Mouse (Mus musculus) midbrain, embryonic 12.5 days (tissue): ENCODE results near the gene Dmbx1. TPM values are rescaled to one million over a fixed set of nuclear protein-coding genes. Genes with fewer than 3 reads are reported as not detected.
A peak's percentile ranks its signal among the peaks of the same experiment; 100 is the strongest.

Experiments
- ATAC-seq: fragments of 200-750 bp; cut with Nextera tagmentation; 2 replicates; pipeline ENCODE4 v1.8.0; 2017; ENCODE audit warnings: low read depth, moderate TSS enrichment, moderate library complexity; ENCODE audit not compliant: low FRiP score
- H3K27ac ChIP-seq: fragments of 300-500 bp; sonication (generic); replicated peaks from 2 replicates; pipeline ENCODE4 v1.5.1; 2016; ENCODE audit warnings: mild to moderate bottlenecking
- H3K27me3 ChIP-seq: fragments of 300-500 bp; sonication (generic); 2 replicates; pipeline ENCODE4 v1.6.1; 2016; ENCODE audit warnings: mild to moderate bottlenecking
- H3K36me3 ChIP-seq: fragments of 300-500 bp; sonication (generic); 2 replicates; pipeline ENCODE4 v1.6.1; 2016
- H3K4me1 ChIP-seq: fragments of 300-500 bp; sonication (generic); 2 replicates; pipeline ENCODE4 v1.6.1; 2016
- H3K4me2 ChIP-seq: fragments of 300-500 bp; sonication (generic); replicated peaks from 2 replicates; pipeline ENCODE4 v1.6.1; 2016; ENCODE audit warnings: mild to moderate bottlenecking, moderate library complexity
- H3K4me3 ChIP-seq: fragments of 300-500 bp; sonication (generic); 2 replicates; pipeline ENCODE4 v1.5.1; 2016; ENCODE audit warnings: mild to moderate bottlenecking
- H3K9ac ChIP-seq: fragments of 300-500 bp; sonication (generic); replicated peaks from 2 replicates; pipeline ENCODE4 v1.6.1; 2016; ENCODE audit warnings: mild to moderate bottlenecking, moderate library complexity
- H3K9me3 ChIP-seq: fragments of 300-500 bp; sonication (generic); 2 replicates; pipeline ENCODE4 v1.6.1; 2016; ENCODE audit warnings: mild to moderate bottlenecking
- WGBS: fragments of 180-500 bp; shearing (Covaris S2); methylation state at CpG from one replicate; pipeline ENCODE4 v1.1.7; 2016; 5-methylcytosine and 5-hydroxymethylcytosine counted together
- polyA plus RNA-seq: library from polyadenylated mRNA; unstranded; fragments of >200 nt; fragmentation: Nextera tagmentation; extraction: Ambion mirVana; gene quantifications from 2 replicates; pipeline ENCODE4 v1.2.1, GENCODE M21; 2016

Dmbx1 gene
- polyA plus RNA-seq, 1 experiment from 2014 or later = 18.3 TPM

DNA sequence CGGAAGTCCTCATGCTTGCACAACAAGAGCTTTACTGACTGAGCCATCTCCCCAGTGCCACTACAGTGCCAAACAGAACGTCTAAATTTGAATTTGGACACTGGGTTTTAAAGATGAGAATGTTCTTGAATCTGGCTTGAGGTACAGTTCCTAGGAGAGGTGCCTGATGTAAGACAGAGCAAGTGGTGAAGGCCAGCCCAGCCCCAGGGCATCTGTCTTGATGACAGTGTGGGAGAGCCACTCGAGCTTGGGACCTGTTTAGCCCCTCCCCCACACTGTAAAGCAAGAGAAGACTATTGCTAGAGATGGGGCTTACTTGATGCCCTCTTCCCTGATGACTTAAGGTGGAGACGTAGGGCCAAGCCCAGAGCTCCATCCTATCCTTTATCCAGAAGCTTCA is 57.5 kb downstream of the Dmbx1 start:
- Histone ChIP-seq H3K4me1 (peaks cover 58% of the 10 kb centered on the region), H3K27me3 (no peaks in the 10 kb centered on the region; the same call in 1 of the 2 replicates), H3K27ac (no peak overlapping the region), H3K4me2 (no peak overlapping the region), H3K9ac (no peak overlapping the region), H3K9me3 (no peaks in the 10 kb centered on the region), H3K36me3 (no peaks in the 10 kb centered on the region), H3K4me3 (no peak overlapping the region)
- WGBS = 57% methylated on average over 4 of the region's 4 CpGs
- ATAC-seq = no peak

DNA sequence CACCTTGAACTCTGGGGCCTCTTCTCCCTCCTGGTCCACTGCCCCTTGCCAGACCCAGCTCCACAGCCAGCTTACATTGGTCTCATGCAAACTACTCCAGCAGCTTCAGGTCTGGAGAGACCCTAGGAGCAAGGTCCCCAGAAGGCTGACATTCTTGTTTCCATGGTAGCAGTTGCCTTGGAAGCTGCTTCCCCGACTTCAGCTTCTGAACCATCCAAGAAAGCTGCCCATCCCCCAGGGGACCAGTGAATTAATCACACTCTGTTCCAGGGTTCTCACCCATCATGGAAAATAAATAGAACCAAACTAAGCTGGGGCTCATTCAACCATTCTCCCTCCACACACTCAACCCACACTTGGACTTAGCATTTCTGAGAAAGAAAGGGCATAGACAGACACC is 58.5 kb downstream of the Dmbx1 start:
- H3K27me3 ChIP-seq = no peaks in the 10 kb centered on the region; the same call in 1 of the 2 replicates
- H3K27ac ChIP-seq = peak overlapping the region; percentile 68
- no peak overlapping the region for H3K9ac ChIP-seq
- H3K9me3 ChIP-seq = no peaks in the 10 kb centered on the region
- H3K4me3 ChIP-seq = no peak overlapping the region
- 0 out of 2 replicates have a peak, but pooled peaks cover 2% of the 10 kb centered on the region for H3K36me3 ChIP-seq
- H3K4me1 ChIP-seq = peaks cover 62% of the 10 kb centered on the region
- WGBS = 4% methylated on average over 1 of the region's 1 CpGs
- peak; percentile 47 for ATAC-seq
- 0 out of 2 replicates have a peak overlapping the region, but pooled peaks have one; percentile 8 for H3K4me2 ChIP-seq

DNA sequence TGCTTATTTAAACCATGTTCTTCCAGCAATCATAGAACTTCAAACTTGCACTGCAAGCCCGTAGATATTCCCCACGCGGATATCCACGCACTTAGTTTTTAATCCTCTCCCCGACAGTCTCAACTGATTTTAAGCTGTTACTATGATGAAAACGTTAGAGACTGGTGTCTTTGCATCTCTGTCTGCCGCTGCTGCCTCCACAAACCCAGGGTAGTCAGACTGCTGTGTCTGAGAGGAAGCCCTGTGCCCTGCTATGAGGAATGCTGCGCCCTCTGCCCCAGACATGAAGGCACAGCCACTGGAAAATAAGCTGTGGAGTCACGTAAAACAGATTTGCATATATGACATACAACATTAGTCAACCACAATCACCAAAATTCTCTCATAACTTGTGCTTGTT is 60.9 kb downstream of the Dmbx1 start:
- peak overlapping the region; percentile 42; the same call in 1 of the 2 replicates for H3K9ac ChIP-seq
- no peaks in the 10 kb centered on the region for H3K9me3 ChIP-seq
- peak overlapping the region; percentile 92 for H3K27ac ChIP-seq
- 21% methylated on average over 9 of the region's 9 CpGs for WGBS
- no peak for ATAC-seq
- peaks cover 19% of the 10 kb centered on the region for H3K36me3 ChIP-seq
- no peak overlapping the region for H3K4me3 ChIP-seq
- H3K4me1 ChIP-seq = peaks cover 62% of the 10 kb centered on the region
- H3K27me3 ChIP-seq = peaks cover 3% of the 10 kb centered on the region; the same call in 1 of the 2 replicates
- H3K4me2 ChIP-seq = peak overlapping the region; percentile 44; the same call in 1 of the 2 replicates

DNA sequence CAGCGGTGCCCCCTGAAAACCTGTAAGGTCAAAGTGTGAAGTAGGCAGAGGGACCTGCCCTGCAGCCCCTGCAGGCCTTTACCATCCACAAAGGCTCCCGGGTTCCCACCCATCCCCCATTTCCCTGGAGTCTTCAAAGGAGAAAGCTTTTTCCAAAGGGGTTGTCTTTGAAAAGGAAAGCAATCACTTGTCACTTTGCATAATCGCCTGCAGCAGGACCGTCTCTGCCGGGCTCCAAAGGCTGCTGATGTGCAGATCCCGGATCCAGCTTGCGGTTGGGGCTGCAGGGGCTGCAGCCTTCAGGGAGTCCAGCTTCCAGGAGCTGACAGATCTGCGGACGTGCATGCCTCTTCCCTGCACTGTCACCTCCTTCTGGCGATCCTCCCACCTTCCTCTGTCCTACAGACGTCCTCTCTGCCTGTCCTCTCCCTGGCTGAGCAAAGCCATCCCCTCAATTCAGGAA is 61.5 kb downstream of the Dmbx1 start:
- H3K4me3 ChIP-seq = no peak overlapping the region
- H3K27ac ChIP-seq = peak overlapping the region; percentile 92
- peaks cover 62% of the 10 kb centered on the region for H3K4me1 ChIP-seq

DNA sequence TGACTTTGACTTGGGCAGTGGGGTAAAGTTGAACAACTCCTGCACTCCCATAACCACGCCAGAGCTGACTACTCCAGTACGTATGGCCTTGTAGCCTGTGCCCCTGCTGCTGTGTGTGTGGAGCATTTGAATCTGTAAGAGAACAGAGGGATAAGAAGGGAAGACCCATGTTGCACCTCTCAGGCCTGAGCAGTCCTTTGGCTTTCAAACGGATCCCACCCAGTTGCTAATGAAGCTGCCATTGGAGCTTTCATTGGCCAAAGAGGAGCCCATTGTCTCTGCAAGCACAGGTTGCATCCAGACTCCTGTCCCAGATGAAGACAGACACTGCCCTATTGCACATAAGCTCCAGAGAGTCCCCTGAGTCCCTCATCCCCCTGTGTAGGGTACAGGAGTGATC is 66.5 kb downstream of the Dmbx1 start:
- Histone ChIP-seq H3K4me2 (no peak overlapping the region), H3K27me3 (peaks cover 6% of the 10 kb centered on the region; the same call in 1 of the 2 replicates), H3K4me3 (no peak overlapping the region), H3K9ac (no peak overlapping the region), H3K36me3 (peaks cover 36% of the 10 kb centered on the region), H3K4me1 (peaks cover 34% of the 10 kb centered on the region), H3K9me3 (no peaks in the 10 kb centered on the region), H3K27ac (no peak overlapping the region)
- no peak for ATAC-seq
- WGBS = 76% methylated on average over 3 of the region's 3 CpGs

More for the DNA sequence above, 61.5 kb downstream of the Dmbx1 start:
- Histone ChIP-seq H3K9ac (peak overlapping the region; percentile 42), H3K9me3 (no peaks in the 10 kb centered on the region), H3K27me3 (peaks cover 3% of the 10 kb centered on the region; the same call in 1 of the 2 replicates), H3K36me3 (peaks cover 23% of the 10 kb centered on the region), H3K4me2 (peak overlapping the region; percentile 44)
- 0% methylated on average over 11 of the region's 11 CpGs for WGBS
- ATAC-seq = peak; percentile 79

DNA sequence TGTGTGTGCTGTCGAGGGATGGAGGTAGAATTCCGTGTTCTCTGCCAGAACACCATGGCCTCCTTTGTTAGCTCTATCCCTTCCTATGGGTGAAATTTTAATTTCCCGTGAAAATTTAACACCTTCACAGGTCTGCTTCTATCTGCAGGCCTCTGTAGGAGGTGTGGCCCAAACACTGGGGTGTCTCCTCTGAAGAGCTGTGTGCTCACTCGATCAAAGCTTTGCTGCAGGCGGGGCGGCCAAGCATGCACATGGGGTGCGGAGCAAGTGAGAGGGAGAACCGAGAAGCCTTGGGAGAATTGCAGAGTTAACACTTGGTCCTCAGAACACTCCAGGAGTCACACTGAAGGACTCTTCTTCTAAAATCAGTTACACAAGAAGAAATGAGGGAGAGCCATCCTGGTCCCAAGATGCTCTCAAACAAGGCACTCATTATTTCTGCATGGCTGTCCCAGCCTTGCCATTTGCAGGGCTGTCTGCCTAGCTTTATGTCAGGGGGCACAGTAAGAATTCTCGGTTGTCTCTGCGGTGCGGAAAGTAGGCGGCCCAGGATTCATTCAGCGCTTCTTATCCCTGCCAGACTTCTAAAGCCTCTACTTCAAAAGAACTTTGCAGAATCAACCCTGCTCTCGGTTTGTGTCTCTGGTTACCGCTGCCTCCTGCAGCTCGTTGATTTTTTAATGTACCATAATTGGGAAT is 70.1 kb downstream of the Dmbx1 start:
- peaks cover 19% of the 10 kb centered on the region for H3K4me1 ChIP-seq
- peak overlapping the region; percentile 65 for H3K27ac ChIP-seq
- peak; percentile 70 for ATAC-seq
- H3K9ac ChIP-seq = 0 out of 2 replicates have a peak overlapping the region, but pooled peaks have one; percentile 15
- H3K4me3 ChIP-seq = no peak overlapping the region
- H3K36me3 ChIP-seq = peaks cover 28% of the 10 kb centered on the region
- no peaks in the 10 kb centered on the region for H3K9me3 ChIP-seq
- WGBS = 11% methylated on average over 16 of the region's 16 CpGs
- peaks cover 4% of the 10 kb centered on the region; the same call in 1 of the 2 replicates for H3K27me3 ChIP-seq
- 0 out of 2 replicates have a peak overlapping the region, but pooled peaks have one; percentile 6 for H3K4me2 ChIP-seq

Other genes with a start within 250 kb of the Dmbx1 start
- 30.1 and 30.6 TPM in 2 replicates for gene Efcab14, start 202.2 kb downstream of the Dmbx1 start, polyA plus RNA-seq
- gene Tex38, start 158.9 kb downstream of the Dmbx1 start, polyA plus RNA-seq = 0.30 TPM in 1 of 2 replicates, not detected in the other
- 41.3 and 44.2 TPM in 2 replicates for gene Atpaf1, start 155.1 kb downstream of the Dmbx1 start, polyA plus RNA-seq
- gene Mob3c, start 111.8 kb downstream of the Dmbx1 start, polyA plus RNA-seq = 4.6 and 6.3 TPM in 2 replicates
- 28.0 and 30.1 TPM in 2 replicates for gene Mknk1, start 100.7 kb downstream of the Dmbx1 start, polyA plus RNA-seq
- gene Kncn, start 55.5 kb downstream of the Dmbx1 start, polyA plus RNA-seq = not detected in 2 replicates
- gene 6430628N08Rik, start 49.3 kb downstream of the Dmbx1 start, polyA plus RNA-seq = 0.42 and 0.50 TPM in 2 replicates
- 4.5 and 5.5 TPM in 2 replicates for gene Faah, start 78.0 kb upstream of the Dmbx1 start, polyA plus RNA-seq
- gene Nsun4, start 114.0 kb upstream of the Dmbx1 start, polyA plus RNA-seq = 20.4 and 20.7 TPM in 2 replicates
- gene Uqcrh, start 135.1 kb upstream of the Dmbx1 start, polyA plus RNA-seq = 371 and 380 TPM in 2 replicates
- 69.6 and 71.2 TPM in 2 replicates for gene Lrrc41, start 135.3 kb upstream of the Dmbx1 start, polyA plus RNA-seq
- 44.8 and 46.5 TPM in 2 replicates for gene Rad54l, start 183.8 kb upstream of the Dmbx1 start, polyA plus RNA-seq
- 60.9 and 67.9 TPM in 2 replicates for gene Pomgnt1, start 183.9 kb upstream of the Dmbx1 start, polyA plus RNA-seq
- gene Lurap1, start 211.4 kb upstream of the Dmbx1 start, polyA plus RNA-seq = 1.8 and 1.9 TPM in 2 replicates
- 0.09 TPM in 1 of 2 replicates, not detected in the other for gene Tspan1, start 227.7 kb upstream of the Dmbx1 start, polyA plus RNA-seq
- gene 1700042G07Rik, start 233.4 kb upstream of the Dmbx1 start, polyA plus RNA-seq = not detected in 2 replicates
- gene Gm49337, start 233.5 kb upstream of the Dmbx1 start, polyA plus RNA-seq = 0.13 TPM in 1 of 2 replicates, not detected in the other